Mouse (Mus musculus): Measurements from ENCODE around the gene Olfr9. TPM values are rescaled to one million over a fixed set of nuclear protein-coding genes. Genes with fewer than 3 reads are reported as not detected.
A peak's percentile ranks its signal among the peaks of the same experiment; 100 is the strongest.
"Not testable (repeated sequence)": the region's sequence is repeated elsewhere in the genome, so short reads cannot be mapped to it uniquely, and the experiment has no call there.

Gene Olfr9
- polyA plus RNA-seq, 1 experiment from 2014 or later, result not detected

DNA sequence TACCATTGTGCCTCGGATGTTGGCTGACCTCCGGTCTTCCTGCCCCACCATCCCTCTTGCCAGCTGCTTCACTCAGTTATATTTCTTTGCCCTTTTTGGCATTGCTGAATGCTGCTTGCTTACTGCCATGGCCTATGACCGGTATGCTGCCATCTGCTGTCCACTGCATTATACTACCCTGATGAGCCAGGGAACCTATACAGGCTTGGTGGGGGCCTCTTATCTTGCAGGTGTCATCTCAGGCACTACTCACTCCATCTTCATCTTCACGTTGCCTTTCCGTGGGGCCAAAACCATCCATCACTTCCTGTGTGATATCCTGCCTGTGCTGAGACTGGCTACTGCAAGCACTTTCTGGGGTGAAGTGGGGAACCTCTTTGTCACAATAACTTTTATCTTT is 22.3 kb downstream of the Olfr9 start:
- 53% methylated on average over 2 of the region's 5 CpGs for WGBS
- H3K9ac ChIP-seq, H3K36me3 ChIP-seq, H3K9me3 ChIP-seq, H3K4me2 ChIP-seq, H3K4me1 ChIP-seq, H3K27ac ChIP-seq, H3K27me3 ChIP-seq, H3K4me3 ChIP-seq: not testable (repeated sequence)
- ATAC-seq (ENCODE audit: borderline replicate concordance, extremely low read depth, low FRiP score, low TSS enrichment), result peak; percentile 53

DNA sequence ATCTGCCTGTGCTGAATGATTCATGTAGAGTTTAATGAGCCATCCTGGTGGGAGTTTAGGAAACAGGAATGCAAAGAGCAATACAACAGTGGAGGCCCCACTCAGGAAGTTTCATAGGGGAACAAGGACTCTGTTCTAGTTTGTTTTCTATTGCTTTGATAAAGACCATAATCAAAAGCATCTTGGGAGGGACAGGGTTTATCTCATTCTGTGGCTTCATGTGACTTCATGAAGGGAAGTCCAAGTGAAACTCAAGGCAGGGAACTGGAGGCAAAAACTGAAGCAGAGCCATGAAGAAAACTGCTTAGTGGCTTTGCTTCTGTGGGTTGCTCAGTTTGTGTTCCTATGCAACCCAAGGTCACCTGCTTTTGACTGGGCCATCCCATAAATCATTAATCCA is 25.2 kb downstream of the Olfr9 start:
- Histone ChIP-seq H3K27me3 (no peaks in the 10 kb centered on the region), H3K4me1 (no peaks in the 10 kb centered on the region), H3K9me3 (no peaks in the 10 kb centered on the region), H3K4me3 (no peak overlapping the region), H3K9ac (no peak overlapping the region), H3K27ac (no peak overlapping the region), H3K36me3 (no peaks in the 10 kb centered on the region), H3K4me2 (no peak overlapping the region)
- no peak for ATAC-seq (ENCODE audit: borderline replicate concordance, extremely low read depth, low FRiP score, low TSS enrichment)

DNA sequence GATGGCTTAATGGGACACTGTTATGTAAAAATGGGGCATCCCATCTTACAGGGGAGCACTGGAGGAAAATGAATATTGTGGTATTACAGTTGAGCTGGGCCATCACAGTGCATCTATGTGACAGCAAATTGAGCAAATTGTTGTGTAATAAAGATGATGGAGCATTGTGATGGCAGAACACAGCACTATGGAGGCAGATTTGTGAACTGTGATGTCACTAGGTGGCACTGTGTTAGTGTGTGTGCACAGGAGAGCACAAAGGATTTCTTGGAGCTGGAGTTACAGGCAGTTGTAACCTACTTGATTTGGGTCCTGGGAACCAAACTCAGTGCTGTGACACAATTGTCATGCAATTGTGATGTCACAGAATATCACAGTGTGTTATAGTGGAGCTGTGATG is 34.1 kb downstream of the Olfr9 start:
- ATAC-seq (ENCODE audit: borderline replicate concordance, extremely low read depth, low FRiP score, low TSS enrichment), result no peak
- Histone ChIP-seq H3K36me3 (no peaks in the 10 kb centered on the region), H3K27me3 (no peaks in the 10 kb centered on the region), H3K9ac (no peak overlapping the region), H3K27ac (no peak overlapping the region), H3K9me3 (no peaks in the 10 kb centered on the region), H3K4me2 (no peak overlapping the region), H3K4me3 (no peak overlapping the region), H3K4me1 (no peaks in the 10 kb centered on the region)

DNA sequence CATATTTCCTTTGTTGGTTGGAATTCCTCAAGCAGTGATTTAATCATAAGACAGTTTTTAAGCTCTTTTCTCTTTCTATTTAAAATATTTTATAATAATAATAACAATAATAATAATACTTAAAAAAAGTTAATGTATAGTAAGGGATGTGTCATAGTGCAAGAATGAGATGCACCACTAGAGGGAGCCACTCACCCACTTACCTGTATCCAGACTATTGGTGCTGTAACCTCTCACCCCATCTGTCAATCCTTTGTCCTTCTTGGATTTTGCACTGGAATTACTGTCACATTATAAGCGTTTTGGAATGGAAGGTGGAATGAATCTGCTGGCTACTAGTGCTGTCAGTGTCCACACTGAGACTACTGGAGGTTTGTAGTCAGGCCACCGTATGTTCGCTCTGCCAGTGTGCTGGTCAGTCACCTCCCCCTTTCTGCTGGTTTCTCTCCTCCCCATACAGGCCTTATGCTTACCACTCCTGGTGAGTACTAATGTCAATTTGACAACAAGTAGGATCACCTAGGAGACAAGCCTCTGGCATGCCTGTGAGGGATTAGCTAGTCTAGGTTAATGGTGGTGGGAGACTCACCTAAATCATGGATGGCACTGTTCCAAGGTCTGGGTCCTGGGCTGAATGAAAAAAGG is 36.9 kb downstream of the Olfr9 start:
- WGBS, result 49% methylated on average over 3 of the region's 3 CpGs
- H3K4me1 ChIP-seq, result no peaks in the 10 kb centered on the region

DNA sequence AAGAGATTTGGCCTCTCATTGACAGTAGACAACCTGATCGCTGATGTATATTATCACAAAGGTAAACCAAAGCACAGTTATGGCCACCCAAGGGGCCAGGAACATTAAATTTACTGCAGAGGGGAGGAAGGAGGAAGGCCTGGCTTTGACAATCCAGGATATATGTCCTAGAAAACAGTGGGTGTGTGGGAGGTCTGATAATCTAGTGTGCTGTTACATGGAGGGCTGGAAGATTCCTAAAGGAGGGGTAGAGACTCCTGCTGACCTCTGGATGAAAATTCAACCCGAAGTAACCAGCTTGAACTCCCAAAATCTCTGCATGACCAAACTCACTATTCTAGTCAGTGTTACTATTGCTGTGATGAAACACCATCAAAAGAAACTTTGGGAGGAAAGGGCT is 39.1 kb downstream of the Olfr9 start:
- WGBS, result 76% methylated on average over 2 of the region's 2 CpGs
- Histone ChIP-seq H3K4me3 (no peak overlapping the region), H3K9me3 (no peaks in the 10 kb centered on the region), H3K36me3 (no peaks in the 10 kb centered on the region), H3K4me1 (no peaks in the 10 kb centered on the region), H3K27ac (no peak overlapping the region), H3K4me2 (no peak overlapping the region), H3K27me3 (no peaks in the 10 kb centered on the region), H3K9ac (no peak overlapping the region)
- no peak for ATAC-seq (ENCODE audit: borderline replicate concordance, extremely low read depth, low FRiP score, low TSS enrichment)

More for the DNA sequence above, 36.9 kb downstream of the Olfr9 start:
- no peak overlapping the region for H3K4me3 ChIP-seq
- H3K27me3 ChIP-seq, result no peaks in the 10 kb centered on the region
- H3K9ac ChIP-seq, result no peak overlapping the region
- no peak overlapping the region for H3K27ac ChIP-seq
- no peaks in the 10 kb centered on the region for H3K9me3 ChIP-seq
- H3K4me2 ChIP-seq, result no peak overlapping the region
- ATAC-seq (ENCODE audit: borderline replicate concordance, extremely low read depth, low FRiP score, low TSS enrichment), result no peak
- H3K36me3 ChIP-seq, result no peaks in the 10 kb centered on the region

DNA sequence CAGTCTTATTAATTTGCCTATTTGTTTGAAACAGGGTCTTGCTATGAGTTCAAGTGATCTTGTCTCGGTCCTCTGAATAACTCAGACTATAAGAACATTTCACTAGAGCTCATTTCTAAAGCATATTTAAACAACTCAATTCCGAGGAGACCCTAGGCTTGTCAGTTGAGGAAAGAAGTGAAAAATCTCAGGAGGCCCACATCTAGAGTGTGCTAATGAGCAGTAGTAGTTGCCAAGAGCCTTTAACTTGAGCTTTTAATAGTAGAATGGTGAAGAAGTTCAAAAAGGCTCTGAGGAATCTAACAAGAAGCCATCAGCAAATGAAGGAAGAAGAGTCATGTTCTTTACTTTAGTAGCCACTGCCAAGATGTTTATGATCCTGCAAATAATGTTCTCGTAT is 50.6 kb downstream of the Olfr9 start, which contains the start of gene Olfr764-ps1:
TSS of gene Olfr764-ps1 (minus strand) at position 101 of the 400 bp plus-strand sequence.
- Histone ChIP-seq H3K27me3 (no peaks in the 10 kb centered on the region), H3K4me3 (no peak within 1 kb of the TSS), H3K9ac (no peak within 1 kb of the TSS), H3K4me1 (no peaks in the 10 kb centered on the region), H3K9me3 (no peaks in the 10 kb centered on the region), H3K4me2 (no peak within 1 kb of the TSS), H3K36me3 (no peaks in the 10 kb centered on the region), H3K27ac (no peak within 1 kb of the TSS)
- WGBS, result 72% methylated on average over 3 of the region's 3 CpGs
- ATAC-seq (ENCODE audit: borderline replicate concordance, extremely low read depth, low FRiP score, low TSS enrichment), result no peak

Other genes with a start within 250 kb of the Olfr9 start
- gene Dgka, start 244.6 kb upstream of the Olfr9 start, polyA plus RNA-seq (2015; fragmentation: Nextera tagmentation; extraction: Ambion mirVana), result 9.5 and 10.5 TPM in 2 replicates
- gene Pym1, start 241.5 kb upstream of the Olfr9 start, polyA plus RNA-seq (2015; fragmentation: Nextera tagmentation; extraction: Ambion mirVana), result 37.9 and 39.8 TPM in 2 replicates
- 2.9 and 4.0 TPM in 2 replicates for gene Mmp19, start 198.5 kb upstream of the Olfr9 start, polyA plus RNA-seq (2015; fragmentation: Nextera tagmentation; extraction: Ambion mirVana)
- gene Dnajc14, start 185.4 kb upstream of the Olfr9 start, polyA plus RNA-seq (2015; fragmentation: Nextera tagmentation; extraction: Ambion mirVana), result 50.1 and 55.2 TPM in 2 replicates
- 15.8 and 16.6 TPM in 2 replicates for gene Tmem198b, start 185.1 kb upstream of the Olfr9 start, polyA plus RNA-seq (2015; fragmentation: Nextera tagmentation; extraction: Ambion mirVana)
- 206 and 214 TPM in 2 replicates for gene Sarnp, start 172.1 kb upstream of the Olfr9 start, polyA plus RNA-seq (2015; fragmentation: Nextera tagmentation; extraction: Ambion mirVana)
- gene Ormdl2, start 167.8 kb upstream of the Olfr9 start, polyA plus RNA-seq (2015; fragmentation: Nextera tagmentation; extraction: Ambion mirVana), result 69.2 and 77.7 TPM in 2 replicates
- 3.7 and 4.8 TPM in 2 replicates for gene Gdf11, start 97.7 kb upstream of the Olfr9 start, polyA plus RNA-seq (2015; fragmentation: Nextera tagmentation; extraction: Ambion mirVana)
- gene Cd63, start 88.4 kb upstream of the Olfr9 start, polyA plus RNA-seq (2015; fragmentation: Nextera tagmentation; extraction: Ambion mirVana), result 552 and 585 TPM in 2 replicates
- gene Rdh5, start 66.5 kb upstream of the Olfr9 start, polyA plus RNA-seq (2015; fragmentation: Nextera tagmentation; extraction: Ambion mirVana), result 12.5 and 17.3 TPM in 2 replicates
- 186 and 195 TPM in 2 replicates for gene Bloc1s1, start 65.4 kb upstream of the Olfr9 start, polyA plus RNA-seq (2015; fragmentation: Nextera tagmentation; extraction: Ambion mirVana)
- gene Itga7, start 55.6 kb upstream of the Olfr9 start, polyA plus RNA-seq (2015; fragmentation: Nextera tagmentation; extraction: Ambion mirVana), result 5.0 TPM in 2 replicates
- not detected in 2 replicates for gene Mettl7b, start 28.4 kb upstream of the Olfr9 start, polyA plus RNA-seq (2015; fragmentation: Nextera tagmentation; extraction: Ambion mirVana)
- not detected in 2 replicates for gene Olfr763, start 21.4 kb downstream of the Olfr9 start, polyA plus RNA-seq (2015; fragmentation: Nextera tagmentation; extraction: Ambion mirVana)
- not detected in 2 replicates for gene Olfr764-ps1, start 50.5 kb downstream of the Olfr9 start, polyA plus RNA-seq (2015; fragmentation: Nextera tagmentation; extraction: Ambion mirVana)
- not detected in 2 replicates for gene Olfr765, start 60.6 kb downstream of the Olfr9 start, polyA plus RNA-seq (2015; fragmentation: Nextera tagmentation; extraction: Ambion mirVana)
- not detected in 2 replicates for gene Olfr766-ps1, start 79.5 kb downstream of the Olfr9 start, polyA plus RNA-seq (2015; fragmentation: Nextera tagmentation; extraction: Ambion mirVana)
- gene Olfr767, start 93.5 kb downstream of the Olfr9 start, polyA plus RNA-seq (2015; fragmentation: Nextera tagmentation; extraction: Ambion mirVana), result not detected in 2 replicates
- gene Olfr768, start 109.9 kb downstream of the Olfr9 start, polyA plus RNA-seq (2015; fragmentation: Nextera tagmentation; extraction: Ambion mirVana), result not detected in 2 replicates
- not detected in 2 replicates for gene Olfr769, start 128.4 kb downstream of the Olfr9 start, polyA plus RNA-seq (2015; fragmentation: Nextera tagmentation; extraction: Ambion mirVana)
- not detected in 2 replicates for gene Olfr770, start 149.6 kb downstream of the Olfr9 start, polyA plus RNA-seq (2015; fragmentation: Nextera tagmentation; extraction: Ambion mirVana)
- not detected in 2 replicates for gene Olfr771, start 175.3 kb downstream of the Olfr9 start, polyA plus RNA-seq (2015; fragmentation: Nextera tagmentation; extraction: Ambion mirVana)
- not detected in 2 replicates for gene Olfr772, start 188.5 kb downstream of the Olfr9 start, polyA plus RNA-seq (2015; fragmentation: Nextera tagmentation; extraction: Ambion mirVana)
- gene Olfr773, start 198.0 kb downstream of the Olfr9 start, polyA plus RNA-seq (2015; fragmentation: Nextera tagmentation; extraction: Ambion mirVana), result not detected in 2 replicates
- not detected in 2 replicates for gene Olfr774, start 246.8 kb downstream of the Olfr9 start, polyA plus RNA-seq (2015; fragmentation: Nextera tagmentation; extraction: Ambion mirVana)